Mouse (Mus musculus) gastrocnemius, postnatal 25 days (tissue): Measurements from ENCODE around the gene Mid1. TPM values are rescaled to one million over a fixed set of nuclear protein-coding genes. Genes with fewer than 3 reads are reported as not detected.
"Not testable (repeated sequence)": the region's sequence is repeated elsewhere in the genome, so short reads cannot be mapped to it uniquely, and the experiment has no call there.

ENCODE experiments used
- DNase-seq: peaks from one replicate; pipeline ENCODE4 v3.0.0; 2022
- total RNA-seq, 2 experiments: library from RNA; stranded (reverse); gene quantifications; 1 replicate in 1 of 2; 2 replicates in 1 of 2; pipeline ENCODE4 v1.2.3; 2021

Gene Mid1
- total RNA-seq, 2 experiments from 2014 or later, result 3.1 to 6.7 TPM

DNA sequence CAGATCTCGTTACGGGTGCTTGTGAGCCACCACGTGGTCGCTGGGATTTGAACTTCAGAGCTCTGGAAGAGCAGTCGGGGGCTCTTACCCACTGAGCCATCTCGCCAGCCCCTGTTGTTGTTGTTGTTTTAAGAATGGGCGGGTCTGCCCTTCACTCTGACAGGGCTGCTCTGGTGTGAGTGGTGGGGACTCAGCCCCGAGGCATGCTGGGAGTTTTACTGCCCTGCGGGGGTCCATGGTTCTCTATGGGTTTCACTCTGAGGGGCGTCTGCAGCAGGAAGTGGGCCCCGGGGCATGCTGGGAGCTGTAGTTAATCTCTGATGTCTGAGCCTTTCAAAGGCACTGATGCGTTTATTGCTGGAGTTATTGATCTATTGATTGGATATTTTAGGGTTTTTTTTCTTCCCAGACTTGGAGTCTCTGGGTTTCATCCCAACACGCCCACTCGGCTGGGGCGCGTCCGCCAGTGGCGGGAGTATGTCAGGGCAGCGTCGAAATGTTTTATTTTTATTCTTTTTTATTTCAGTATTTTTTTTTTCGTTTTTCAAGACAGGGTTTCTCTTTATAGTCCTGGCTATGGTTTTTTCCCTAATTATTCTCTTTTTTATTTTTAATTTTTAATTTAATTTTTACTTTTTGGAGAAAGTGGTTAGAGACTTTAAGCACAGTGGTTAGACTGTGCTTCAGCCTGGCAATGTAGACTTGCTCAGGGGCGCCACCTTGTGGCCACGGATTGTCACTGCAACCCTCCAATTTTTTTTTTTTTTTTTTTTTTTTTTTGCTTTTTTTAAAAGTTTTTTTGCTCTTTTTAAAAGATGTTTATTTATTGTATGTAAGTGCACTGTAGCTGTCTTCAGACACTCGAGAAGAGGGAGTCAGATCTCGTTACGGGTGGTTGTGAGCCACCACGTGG is 332.6 kb downstream of the Mid1 start:
- DNase-seq, result peak; percentile 80

DNA sequence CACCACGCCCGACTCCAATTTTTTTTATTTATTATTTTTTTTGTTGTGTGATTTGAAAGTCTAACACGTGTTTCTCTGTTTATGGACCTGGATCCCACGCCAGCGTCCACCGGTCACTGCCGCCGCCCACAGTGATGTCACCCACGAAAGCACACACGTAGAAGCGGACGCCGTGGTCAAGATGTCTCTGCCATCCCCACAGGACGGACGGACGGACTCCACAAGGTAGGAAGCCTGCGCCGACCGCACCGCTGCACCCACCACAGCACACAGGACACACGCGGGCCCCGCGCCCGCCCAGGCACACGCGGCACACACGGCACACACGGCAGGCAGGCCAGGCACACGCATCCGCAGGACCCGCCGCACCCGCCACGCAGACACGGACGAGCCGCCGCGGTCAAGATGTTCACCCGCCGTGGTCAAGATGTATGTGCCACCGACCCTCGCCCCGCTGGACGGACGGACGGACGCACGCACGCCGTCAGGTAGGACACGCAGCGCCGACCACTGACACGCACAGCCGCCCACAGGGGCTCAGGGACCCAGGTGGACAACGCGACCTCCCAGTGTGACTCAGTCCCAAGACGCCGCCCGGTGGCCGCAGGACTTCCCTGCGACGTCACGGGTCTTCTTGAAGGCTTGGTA is 333.7 kb downstream of the Mid1 start:
- DNase-seq, result peak; percentile 63

DNA sequence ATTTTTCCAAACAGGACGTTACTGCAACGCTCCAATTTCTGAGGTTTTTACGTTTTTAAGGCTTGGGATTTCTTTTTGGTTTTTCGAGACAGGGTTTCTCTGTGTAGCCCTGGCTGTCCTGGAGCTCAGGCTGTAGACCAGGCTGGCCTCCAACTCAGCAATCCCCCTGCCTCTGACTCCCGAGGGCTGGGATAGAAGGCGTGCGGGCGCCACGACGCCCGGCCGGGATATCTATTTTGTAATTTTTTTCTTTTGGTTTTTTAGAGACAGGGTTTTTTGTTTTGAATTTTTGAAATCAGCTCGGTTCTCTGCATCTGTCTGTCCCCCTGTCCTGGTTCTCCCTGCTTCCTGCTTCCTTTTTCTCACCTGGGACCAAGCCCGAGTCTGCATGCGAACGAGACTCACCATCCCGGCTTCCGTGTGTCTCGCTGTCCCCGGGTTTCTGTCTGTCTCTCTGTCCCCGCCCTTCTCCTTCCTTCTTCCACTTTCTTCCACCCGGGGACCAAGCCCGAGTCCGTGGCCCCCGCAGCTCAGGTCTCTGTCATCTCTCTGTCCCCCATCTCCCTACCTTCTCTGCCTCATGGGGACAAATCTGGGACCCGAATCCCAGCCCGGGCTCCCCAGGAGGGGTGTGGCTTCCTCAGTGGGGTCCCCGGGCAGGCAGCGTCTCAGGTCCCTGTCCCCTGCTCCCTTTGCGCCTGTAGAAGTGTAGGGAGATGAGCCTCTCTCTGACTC is 334.4 kb downstream of the Mid1 start:
- DNase-seq, result peak; percentile 45

DNA sequence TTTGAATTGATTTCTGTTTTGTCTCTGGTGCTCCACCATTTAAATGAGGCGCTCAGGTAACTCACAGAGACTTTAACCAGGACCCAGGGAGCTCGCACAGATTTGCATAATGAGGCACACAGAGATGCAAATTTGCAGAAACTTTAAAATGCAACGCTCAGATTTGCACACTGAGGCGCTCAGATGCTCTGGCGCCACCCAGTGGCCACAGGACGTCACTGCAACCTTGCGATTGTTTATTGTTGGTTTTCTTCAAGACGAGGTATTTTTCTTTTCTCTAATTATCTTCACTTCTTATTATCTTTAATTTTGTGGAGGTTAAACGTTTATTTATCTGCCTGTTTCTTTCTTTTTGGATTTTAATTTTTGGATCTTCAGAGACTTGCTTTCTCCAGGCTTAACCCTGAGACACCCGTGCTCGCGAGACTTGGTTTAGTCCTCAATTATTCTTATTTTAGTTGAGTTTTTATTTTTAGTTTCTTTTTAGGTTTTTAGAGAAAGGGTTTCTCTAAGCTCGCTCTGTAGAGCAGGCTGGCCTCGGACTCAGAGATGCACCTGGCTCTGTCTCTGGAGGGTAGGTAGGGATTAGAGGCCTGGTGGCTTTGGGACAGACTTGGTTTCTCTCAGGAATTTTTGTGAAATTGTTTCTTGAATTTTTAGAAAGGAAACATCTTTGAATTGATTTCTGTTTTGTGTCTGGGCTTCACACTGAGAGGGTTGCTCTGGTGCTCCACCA is 335.1 kb downstream of the Mid1 start:
- DNase-seq, result peak; percentile 83

DNA sequence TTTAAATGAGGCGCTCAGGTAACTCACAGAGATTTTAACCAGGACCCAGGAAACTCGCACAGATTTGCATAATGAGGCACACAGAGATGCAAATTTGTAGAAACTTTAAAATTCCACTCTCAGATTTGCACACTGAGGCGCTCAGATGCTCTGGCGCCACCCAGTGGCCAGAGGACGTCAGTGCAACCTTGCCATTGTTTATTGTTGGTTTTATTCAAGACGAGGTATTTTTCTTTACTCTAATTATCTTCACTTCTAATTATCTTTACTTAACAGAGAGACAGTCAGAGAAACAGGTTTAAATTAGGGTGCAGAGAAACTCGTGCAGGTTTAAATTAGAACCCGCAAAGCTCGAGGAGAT is 335.7 kb downstream of the Mid1 start:
- DNase-seq, result peak; percentile 42

DNA sequence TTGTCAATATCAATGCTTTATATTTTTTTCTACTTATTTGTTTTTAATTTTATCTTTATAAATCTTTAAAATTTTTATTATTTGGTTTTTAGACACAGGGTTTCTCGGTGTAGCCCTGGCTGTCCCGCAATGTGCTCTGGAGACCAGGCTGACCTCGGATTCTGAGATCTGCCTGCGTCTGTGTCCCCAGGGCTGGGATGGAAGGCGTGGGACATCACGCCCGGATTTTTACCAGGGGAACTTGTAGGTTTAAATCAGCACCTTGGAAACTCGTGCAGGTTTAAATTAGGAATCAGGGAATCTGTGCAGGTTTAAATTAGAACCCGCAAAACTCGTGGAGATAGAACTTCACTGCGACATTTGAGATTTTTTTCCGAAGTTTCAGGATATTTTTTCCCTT is 336.2 kb downstream of the Mid1 start:
- not testable (repeated sequence) for DNase-seq

DNA sequence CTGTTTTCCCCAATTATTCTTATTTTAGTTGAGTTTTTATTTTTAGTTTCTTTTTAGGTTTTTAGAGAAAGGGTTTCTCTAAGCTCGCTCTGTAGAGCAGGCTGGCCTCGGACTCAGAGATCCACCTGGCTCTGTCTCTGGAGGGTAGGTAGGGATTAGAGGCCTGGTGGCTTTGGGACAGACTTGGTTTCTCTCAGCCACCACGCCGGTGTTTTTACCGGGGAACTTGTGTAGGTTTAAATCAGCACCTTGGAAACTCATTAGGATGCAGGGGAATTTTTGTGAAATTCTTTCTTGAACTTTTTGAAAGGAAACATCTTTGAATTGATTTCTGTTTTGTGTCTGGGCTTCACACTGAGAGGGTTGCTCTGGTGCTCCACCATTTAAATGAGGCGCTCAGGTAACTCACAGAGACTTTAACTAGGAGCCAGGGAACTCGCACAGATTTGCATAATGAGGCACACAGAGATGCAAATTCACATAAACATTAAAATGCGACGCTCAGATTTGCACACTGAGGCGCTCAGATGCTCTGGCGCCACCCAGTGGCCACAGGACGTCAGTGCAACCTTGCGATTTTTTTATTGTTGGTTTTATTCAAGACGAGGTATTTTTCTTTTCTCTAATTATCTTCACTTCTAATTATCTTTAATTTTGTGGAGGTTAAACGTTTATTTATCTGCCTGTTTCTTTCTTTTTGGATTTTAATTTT is 336.9 kb downstream of the Mid1 start:
- DNase-seq, result not testable (repeated sequence)

Other genes with a start within 250 kb of the Mid1 start
- not detected for gene 4933400A11Rik, start 94.4 kb downstream of the Mid1 start, total RNA-seq